Mouse (Mus musculus) heart, adult 2 months (tissue): ENCODE results near the gene Pvr.

ENCODE experiments used
- CTCF ChIP-seq: fragments of 200-600 bp; IDR thresholded peaks from 2 replicates; pipeline ENCODE4 v1.8.1; 2022; ENCODE audit warnings: antibody characterized with exemption, mild to moderate bottlenecking, moderate library complexity
- POLR2A ChIP-seq: fragments of 200-500 bp; IDR thresholded peaks from 2 replicates; pipeline ENCODE4 v1.6.1; 2011; ENCODE audit warnings: mild to moderate bottlenecking, low read depth, low read length, control low read depth; ENCODE audit not compliant: insufficient read depth

GRCm38 (mm10) chr7:19871137-19871621 lies 49.8 kb downstream of the Pvr start:
- TF ChIP-seq CTCF (no peak), POLR2A (no peak)
